Mouse (Mus musculus): ENCODE results near the gene Bcl11b.
A peak's percentile ranks its signal among the peaks of the same experiment; 100 is the strongest.

The Bcl11b gene

DNA sequence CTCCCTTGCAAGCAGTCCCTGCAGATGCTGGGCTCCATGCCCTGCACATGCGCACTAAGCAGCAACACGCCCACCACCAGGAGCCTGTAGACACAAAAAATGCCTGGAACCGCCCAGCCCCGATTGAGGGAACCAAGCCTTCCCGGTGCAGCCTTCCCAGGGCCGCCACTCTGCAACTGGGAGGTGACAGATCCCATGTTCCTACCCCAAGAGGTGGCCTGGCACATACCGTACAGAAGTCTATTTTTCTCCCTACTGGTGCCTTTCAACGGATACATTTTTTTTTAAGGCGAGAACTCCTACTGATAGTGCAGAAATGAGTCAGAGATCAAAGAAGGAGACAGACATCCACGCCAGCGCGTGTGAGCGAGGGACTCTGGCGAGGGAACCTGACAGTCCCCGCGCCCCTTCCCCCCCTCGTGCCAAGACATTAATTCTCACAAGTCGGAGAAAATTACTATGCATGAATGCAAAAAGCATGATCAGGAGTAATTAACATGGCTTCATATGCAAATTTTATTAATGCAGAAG lies 33.5 kb downstream of the Bcl11b start:
- peak in 1 of 2 experiments; percentile 32 for DNase-seq

DNA sequence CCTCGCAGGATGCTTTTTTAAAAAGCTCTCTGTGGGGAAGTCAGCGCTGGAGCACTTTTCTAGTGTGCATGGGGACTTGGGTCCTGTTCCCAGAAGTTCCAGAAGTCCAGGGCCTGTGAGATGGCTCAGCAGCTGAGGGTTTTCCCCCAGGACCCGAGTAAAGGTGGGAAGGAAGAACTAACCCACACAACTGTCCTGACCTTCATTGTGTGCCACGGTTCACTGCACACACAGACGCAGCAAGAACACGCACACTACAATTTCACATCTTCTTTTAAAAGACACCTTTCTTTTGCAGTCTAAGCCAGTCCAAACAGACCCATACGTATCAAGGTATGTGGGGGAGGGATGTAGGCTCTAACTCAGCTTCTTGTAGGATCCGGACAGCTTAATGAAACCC lies 34.3 kb downstream of the Bcl11b start:
- no peak for DNase-seq

DNA sequence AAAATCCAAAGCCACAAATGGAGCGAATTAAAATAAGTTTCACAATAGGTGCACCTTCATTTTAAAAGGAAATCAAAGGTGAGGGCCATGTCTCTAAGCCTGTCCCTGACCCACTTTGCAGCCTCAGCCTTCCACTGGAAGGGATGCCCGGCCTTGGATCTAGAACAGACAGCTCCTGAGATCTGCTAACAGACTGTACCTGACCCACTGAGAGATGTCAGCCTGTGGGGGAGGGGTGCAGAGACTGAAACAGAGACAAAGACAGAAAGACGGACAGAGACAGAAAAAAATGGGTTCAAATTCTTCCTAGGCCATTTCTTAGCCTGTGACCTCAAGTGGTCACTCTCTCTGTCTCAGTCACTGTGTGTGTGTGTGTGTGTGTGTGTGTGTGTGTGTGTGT lies 35.1 kb downstream of the Bcl11b start:
- no peak for DNase-seq

DNA sequence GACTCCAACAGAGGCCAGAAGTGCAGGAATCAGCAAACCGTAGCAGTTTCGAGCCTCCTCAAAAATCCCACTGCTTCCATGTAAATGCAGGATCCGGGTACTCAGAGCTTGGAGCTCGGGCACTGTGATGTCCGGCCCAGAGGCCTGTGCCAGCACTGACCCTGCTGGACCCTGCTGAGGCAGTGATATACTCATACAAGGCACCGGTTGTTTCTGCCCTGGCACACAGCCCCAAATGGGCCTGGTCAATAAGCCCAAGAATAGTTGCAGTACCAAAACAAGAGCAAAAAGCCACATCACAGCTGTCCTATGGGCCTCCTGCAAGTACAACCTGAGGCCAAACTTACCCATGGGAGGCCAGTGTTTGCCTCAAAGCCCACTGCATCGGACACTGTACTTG lies 36.4 kb downstream of the Bcl11b start:
- no peak for DNase-seq

DNA sequence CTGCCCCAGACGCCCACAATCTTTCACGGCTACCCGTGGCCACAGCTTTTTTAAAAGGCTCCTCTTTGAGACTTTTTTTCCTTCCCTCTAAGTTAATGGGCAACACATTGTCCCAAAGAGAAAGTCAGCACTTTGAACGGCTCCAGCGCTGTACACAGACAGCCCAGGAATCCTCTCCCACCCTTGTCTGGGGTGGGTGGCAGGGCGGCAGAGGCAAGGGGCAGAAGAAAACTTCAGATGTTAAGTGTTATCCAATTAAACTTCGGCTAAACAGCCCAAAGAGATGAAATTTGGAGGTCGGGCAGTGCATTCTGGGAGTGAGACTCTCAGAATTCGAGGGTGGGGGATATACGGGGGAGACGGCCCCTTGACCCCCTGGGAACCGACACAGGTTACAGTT lies 38.3 kb downstream of the Bcl11b start:
- DNase-seq: no peak

DNA sequence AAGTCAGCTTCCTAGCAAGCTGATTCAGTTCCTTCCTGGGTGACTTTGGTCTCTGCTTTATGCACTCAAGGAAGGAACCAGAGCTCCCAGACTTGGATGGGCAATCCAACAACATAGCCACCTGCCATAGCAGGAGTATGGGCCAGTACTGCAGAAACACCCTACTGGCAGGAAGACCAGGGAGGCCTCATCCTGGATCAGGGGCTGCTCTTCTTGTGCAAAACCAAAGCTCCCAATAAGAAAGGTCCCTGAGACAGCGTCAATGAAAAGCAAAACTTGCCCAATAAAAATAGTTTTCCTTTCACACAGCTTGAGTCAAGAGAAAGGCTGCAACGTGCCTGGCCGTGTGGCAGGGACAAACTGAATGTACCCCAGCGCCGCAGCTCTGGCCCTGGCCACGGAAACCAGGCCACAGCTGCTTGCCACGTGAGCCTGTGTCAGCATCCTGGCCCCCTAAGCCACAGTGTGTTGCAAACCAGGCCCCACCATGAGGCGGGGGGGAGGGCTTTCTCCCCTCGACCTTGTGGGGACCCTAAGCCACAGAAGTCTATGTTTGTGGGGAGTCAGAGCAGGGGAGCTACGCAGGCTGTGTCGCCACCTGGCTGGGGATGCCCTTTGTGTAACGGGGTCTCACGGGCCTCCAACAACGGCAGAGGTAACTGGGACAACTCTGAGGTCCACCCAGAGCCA lies 38.9 kb downstream of the Bcl11b start:
- DNase-seq: no peak

DNA sequence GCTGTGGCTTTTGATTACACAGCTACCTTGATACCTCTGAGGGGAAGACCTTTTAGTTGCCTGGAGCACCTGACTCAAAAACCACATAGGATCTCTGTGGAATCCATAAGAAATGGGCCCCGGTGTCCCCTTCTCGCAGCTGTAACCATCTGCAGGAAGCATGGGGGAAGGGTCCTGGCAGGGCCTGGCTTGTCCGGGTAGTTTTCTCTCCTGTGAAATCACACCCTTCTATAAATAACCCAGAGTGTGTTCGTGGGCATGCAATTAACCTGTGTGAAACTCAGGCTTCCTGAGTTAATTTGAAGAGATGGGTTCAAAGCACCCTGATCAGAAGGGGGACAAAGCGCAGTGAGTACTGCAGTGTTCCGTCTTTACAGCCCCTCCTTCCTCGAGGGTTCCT lies 40.5 kb downstream of the Bcl11b start:
- no peak for DNase-seq

DNA sequence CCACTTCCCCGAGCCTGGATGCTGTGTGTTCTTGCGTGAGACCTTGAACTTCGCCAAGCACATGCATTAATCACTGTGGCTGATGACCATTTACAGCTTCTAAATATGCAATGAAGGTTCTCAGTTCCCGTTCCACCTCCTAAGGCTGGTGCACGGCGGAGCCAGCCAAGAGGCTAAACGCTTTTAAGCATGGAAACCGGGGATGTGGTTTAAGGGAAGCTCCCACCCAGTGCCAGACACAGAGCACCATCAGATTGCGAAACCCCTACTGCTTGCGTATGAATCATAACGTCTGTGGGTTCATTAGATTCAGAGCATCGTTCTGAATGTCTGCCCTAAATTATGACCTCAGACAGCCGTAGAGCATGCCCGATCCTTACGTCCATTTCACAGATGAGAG lies 41.6 kb downstream of the Bcl11b start:
- no peak for DNase-seq

DNA sequence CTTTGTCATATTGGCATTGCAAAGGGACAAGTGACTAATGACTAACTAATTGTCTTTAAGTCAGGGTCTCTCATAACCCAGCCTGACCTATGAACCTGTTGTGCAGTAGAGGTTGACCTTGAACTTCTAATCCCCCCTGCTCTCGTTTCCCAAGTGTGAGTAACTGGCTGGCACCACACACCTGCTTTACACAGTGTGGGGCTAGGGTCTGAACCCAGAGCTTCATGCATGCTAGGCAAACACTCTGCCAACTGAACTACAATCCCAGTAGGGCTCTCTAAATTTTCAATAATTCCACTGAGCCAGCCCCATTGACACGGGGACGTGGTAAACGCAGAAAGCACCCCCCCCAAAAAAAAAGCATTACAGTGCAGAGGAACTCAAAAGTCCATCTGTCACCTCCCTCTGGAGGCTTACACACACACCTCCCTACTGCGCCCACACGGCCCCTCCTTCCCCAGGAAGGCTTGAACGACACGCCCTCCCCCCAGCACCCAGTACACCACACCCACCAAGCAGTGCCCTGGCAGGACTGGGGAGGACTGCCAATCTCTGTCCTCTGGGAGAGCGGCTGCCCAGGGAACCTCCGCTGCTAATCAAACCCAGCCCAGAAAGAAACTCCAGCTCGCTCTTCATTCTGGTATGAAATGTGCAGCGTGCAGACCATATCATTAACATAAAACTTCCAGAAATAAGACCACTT lies 42.5 kb downstream of the Bcl11b start:
- no peak for DNase-seq

DNA sequence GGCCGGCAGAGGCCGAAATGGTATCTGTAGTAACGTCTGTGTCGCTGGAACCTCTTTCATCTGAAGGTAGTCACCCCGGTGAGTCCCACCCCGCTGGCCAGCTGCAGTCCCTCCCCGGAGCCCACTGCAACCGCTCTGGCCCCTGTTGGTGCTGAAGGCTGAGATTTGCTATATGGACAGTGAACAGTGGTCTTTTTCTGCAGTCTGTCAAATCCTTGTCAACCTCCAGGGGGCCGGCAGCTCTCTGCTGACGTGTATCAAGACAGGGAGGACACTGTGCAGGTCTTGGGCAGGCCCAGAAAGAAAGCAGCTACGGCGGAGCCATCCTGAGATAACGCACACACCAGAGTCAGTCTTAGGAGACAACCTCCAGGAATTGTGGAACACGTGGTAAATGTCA lies 43.0 kb downstream of the Bcl11b start:
- no peak for DNase-seq

DNA sequence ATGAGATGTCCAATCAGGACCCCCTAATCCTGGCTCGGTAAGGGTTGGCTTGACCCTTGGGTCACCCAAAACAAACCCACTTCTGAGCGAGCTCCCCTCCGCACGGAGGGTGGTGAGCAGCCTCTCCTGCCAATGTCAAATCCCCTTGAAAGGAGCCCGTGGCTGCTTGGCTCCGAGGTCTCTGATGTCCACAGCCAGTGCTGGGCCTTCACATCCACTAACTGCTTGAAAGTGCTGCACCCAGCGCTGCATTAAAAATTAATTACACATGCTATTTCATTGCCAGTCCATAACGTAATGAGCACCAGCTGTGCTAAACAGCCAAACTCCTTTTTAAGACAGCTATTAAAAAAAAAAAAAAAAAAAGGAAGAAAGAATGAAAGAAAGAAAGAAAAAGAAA lies 43.5 kb downstream of the Bcl11b start:
- no peak for DNase-seq

DNA sequence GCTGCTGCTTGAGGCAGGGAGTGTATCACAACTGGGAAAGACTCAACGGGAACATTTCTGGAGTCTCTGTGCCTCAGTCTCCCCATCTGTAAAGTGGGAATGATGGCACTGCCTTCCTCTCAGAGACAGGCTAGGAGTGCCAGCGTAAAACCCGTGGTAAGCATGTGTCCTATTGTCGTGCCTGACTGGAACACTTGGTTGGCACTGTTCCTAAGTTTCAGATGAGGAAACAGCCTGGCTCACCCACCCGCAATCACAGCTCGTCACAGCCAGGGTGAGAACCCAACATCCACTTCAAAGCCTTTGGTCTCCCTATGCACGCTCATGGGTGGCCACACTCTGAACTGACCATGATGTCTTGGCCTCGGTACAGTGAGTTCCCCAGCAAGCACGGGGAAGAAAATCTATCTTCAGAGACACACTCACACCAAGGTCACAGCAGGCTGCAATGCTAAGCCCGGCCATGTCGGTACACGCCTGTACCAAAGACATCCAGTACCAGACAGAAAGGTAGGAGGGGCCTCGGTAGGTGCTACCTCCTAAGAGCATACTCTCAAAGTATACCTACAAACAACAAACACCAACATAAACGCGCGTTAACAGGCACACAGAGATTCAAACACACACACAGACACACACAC lies 50.2 kb downstream of the Bcl11b start:
- DNase-seq: no peak

DNA sequence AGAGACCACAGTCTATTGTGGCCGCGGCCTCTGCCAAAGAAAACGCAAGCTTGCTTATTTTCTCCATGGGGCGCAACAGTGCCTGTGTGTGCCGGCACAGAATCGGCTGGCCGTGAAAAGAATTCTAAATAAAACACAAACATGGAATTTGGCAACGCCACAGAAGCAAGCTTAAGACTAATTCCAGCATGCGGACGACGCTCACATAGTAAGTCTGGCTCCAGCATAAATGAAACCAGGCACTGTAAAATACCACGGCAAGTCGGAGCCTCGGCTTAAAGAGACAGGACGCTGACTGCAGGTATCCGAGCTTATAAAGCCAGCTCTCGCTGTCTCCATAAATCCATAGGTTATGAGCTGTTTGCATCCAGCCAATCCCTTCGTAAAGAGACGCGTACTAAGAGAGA lies 51.1 kb downstream of the Bcl11b start:
- DNase-seq: peak; percentile 37 to 44

DNA sequence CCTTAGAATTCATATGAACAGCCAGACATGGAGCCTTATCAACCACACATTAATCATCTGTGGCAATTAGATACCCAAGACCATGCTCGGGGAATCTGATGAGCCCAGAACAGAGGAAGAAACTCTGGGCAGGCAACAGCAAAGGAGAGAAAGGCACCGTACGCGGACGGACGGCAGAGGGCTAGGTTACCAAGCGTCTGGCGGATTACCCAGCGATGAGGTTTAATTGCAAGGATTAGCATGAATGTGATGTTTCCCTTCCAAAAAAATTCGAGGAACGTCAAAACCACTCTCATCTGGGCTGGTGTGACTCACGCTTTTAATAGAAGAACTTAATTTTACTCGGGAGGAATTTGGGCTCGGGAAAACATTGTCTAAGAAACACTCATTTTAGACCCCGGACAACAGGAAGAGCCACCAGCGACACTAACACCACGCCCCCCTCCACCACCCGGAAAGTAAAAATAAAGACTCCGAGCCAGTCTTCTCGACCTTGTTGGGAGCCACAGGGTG lies 52.7 kb downstream of the Bcl11b start:
- no peak for DNase-seq

DNA sequence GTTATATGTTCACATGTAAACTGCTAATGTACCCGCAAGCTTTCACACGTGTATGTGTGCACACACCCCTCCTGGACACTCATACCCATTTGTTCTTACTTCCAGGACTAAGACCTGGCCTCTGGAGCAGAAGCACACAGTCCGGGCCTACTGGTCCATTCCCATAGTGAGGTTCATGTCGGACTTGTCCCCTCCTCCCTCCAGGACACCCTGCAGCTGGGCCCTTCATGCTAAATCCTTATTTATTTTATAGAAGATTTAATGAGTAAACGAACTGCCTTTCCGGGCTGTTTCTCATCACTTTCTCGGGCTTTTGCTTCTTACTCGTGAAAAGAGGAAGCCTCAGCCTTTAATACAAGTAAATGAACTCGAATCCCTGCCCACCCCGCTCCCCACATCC lies 54.0 kb downstream of the Bcl11b start:
- DNase-seq: no peak

DNA sequence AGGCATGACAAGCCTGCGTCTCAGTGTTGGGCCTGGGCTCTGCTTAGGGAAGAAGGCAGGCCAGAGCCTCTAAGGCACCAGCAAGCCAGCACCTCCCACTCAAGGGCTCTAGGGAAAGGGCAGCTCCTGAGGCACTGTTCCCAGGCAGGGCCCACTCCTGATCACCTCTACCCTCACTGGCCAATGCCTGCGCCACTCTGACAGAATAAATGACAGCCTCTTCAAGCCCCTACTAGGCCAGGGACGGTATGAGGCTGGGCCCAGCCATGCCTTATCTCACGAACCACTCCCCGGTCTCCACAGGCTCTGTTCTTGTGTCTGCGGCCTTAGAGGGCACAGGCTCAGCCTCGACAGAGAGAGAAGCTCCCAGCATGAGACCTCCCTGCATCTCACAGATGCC lies 61.3 kb downstream of the Bcl11b start:
- no peak for DNase-seq

DNA sequence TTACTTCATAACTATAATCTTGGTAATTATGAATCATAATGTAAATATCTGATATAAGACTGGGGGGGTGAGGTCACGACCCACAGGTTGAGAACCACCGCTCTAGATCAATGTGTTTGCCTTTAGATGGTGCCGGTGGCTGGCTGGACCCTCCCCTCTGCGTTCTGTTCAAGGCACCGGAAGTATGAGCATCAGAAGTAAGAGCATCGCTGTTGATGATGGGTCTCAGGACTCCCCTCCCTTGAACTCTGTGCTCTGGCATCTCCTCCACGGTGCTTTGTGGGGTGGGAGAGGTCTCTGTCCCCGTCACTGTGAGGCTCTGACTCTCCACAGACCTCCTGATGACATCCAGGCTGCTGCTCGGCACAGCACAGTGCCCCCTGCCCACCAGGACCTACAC lies 62.6 kb downstream of the Bcl11b start:
- DNase-seq: no peak

DNA sequence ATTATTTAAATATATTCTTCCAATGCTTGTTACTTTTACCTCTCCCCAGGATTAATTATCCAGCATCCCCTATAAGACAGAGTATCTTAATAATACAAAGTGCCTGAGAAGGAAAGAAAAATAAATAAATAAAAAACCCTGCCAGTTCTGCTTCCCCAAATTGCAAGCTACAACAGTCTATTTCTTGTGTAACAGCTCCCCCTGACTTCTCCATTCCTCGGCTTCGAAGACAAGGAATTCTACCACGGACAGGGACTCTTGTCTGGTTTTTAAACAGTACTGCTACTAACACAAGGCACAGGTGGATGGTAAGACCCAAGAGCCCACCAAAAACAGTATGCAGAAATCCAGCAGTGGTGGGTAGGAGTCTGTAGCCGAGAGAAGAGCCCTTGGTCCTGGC lies 64.2 kb downstream of the Bcl11b start:
- DNase-seq: no peak

DNA sequence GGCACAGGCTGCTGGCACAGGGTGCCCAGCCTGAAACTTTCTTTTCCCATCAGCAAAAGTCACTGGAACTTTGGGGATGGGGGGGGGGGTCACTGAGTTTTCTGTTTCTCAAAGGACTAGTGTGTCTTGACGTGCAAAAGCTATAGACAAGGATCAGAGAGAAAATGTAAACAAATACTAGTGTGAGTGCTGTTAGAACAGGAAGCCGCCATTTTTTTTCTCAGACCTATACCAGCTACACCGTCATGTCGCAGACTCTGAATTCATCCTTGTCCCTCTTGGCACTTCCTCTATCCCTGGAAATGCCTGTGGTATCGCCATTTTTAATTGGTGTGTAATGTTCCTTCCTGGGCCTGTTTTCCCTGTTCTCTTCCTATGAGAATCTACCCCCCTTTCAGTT lies 66.4 kb downstream of the Bcl11b start:
- DNase-seq: no peak

DNA sequence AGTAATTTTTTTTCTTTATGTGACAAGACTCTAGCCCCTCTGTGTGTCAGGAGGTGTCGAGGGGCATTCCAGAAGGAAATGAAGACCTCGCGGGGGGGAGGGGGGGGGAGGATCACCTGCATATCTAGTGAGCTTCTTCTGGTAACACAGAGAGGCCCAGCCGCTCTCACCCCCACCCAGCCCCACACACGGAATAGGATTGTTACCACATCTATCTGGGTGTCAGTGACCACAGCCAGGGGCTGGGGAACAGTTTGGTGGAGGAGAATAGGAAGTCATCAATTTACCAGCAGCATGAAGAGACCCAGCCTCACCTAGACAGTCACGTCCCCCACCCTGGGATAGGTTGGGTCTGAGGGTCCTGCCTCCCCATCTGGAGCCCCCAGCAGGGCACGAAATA lies 67.0 kb downstream of the Bcl11b start:
- DNase-seq: no peak

DNA sequence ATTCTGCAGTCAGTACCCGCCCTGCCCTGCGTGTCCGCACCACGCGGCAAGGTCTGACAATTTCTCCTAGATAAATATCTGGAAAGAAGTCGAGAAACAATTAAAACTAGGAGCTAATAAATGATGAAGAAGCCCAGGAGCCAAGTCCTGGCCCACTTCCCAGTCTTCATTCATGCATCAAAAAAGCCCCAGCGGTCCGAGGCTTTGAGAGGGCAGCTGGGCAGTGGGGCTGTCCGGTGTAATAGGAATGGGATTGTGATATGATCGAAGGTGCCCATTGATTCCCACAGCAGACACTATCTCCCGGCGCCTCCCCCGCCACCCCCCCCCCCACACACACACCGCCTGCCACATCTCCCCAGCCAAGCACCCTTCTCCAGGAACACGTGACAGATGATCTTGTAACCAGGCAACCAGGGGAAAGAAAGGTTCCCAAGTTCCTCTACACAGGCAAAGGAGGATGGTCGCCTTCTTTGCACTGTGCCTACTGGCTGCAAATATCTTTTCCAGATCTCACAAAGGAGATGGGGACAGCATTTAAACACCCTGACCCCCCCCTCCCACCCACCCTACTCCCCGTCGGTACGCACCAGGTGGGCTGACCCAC lies 68.5 kb downstream of the Bcl11b start:
- DNase-seq: peak; percentile 88 to 89

DNA sequence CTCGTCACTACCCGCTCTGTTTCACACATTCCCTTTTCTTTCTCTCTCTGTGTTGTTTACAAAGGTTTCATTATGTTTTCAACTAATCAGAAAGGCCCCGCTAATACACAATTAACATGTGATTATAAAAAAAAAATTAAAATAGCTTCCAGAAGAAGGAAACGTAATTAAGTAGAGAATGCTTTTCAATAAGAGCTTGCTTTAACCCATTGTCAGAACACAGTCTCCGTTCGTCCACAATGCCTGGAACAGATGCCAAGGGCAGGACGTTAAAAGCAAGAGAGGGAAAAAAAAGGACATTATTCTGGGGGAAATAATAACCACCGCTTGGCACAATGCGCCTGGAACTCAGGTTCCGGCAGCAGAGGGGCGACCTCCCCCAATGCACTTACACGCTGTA lies 71.3 kb downstream of the Bcl11b start:
- DNase-seq: no peak

DNA sequence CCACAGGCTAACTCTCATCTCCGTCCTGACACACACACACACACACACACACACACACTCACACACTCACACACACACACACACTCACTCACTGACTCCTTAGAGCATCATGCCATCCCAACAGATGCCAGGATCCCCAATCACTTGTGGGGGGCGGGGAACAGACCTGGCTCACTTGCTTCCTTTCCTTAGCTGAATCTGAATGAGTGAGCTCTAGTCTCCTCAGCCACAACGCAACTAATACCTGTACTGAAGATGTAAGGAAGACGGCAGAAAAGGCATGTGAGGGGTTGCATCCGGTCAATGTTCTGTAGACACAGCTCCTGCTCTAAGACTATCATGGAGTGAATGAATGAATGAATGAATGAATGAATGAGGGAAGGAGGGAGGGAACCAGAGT lies 71.9 kb downstream of the Bcl11b start:
- DNase-seq: peak; percentile 47 to 53
